Mouse (Mus musculus): Measurements from ENCODE around the gene Olfr250. TPM values are rescaled to one million over a fixed set of nuclear protein-coding genes. Genes with fewer than 3 reads are reported as not detected.

Olfr250 gene
- polyA plus RNA-seq (2012; fragmentation: generic; extraction: Trizol), result not detected

GRCm38 (mm10) chr9:38366596-38366995, at the start of gene Olfr250:
Olfr250 (plus strand) TSS chr9:38366896.

GRCm38 (mm10) chr9:38328760-38329159, 37.9 kb upstream of the Olfr250 start, which contains the start of gene Olfr25:
Olfr25 (plus strand) TSS chr9:38329060.

GRCm38 (mm10) chr9:38348111-38348510, 18.6 kb upstream of the Olfr250 start, which contains the start of gene Olfr898:
Olfr898 (plus strand) TSS chr9:38348411.

GRCm38 (mm10) chr9:38376786-38377185, 10.1 kb downstream of the Olfr250 start, which contains the start of gene Olfr251:
Olfr251 (plus strand) TSS chr9:38377086.

GRCm38 (mm10) chr9:38401398-38401797, 34.7 kb downstream of the Olfr250 start, which contains the start of gene Olfr147:
Olfr147 (plus strand) TSS chr9:38401698.

Other genes with a start within 250 kb of the Olfr250 start
- gene Olfr890, start 224.4 kb upstream of the Olfr250 start, polyA plus RNA-seq (2012; fragmentation: generic; extraction: Trizol), result not detected
- not detected for gene Olfr891, start 186.1 kb upstream of the Olfr250 start, polyA plus RNA-seq (2012; fragmentation: generic; extraction: Trizol)
- gene Olfr893, start 158.5 kb upstream of the Olfr250 start, polyA plus RNA-seq (2012; fragmentation: generic; extraction: Trizol), result not detected
- not detected for gene Olfr894, start 148.8 kb upstream of the Olfr250 start, polyA plus RNA-seq (2012; fragmentation: generic; extraction: Trizol)
- not detected for gene Olfr143, start 114.1 kb upstream of the Olfr250 start, polyA plus RNA-seq (2012; fragmentation: generic; extraction: Trizol)
- not detected for gene Olfr895, start 99.0 kb upstream of the Olfr250 start, polyA plus RNA-seq (2012; fragmentation: generic; extraction: Trizol)
- gene Olfr896-ps1, start 75.8 kb upstream of the Olfr250 start, polyA plus RNA-seq (2012; fragmentation: generic; extraction: Trizol), result not detected
- gene Olfr25, start 37.8 kb upstream of the Olfr250 start, polyA plus RNA-seq (2012; fragmentation: generic; extraction: Trizol), result not detected
- not detected for gene Olfr898, start 18.5 kb upstream of the Olfr250 start, polyA plus RNA-seq (2012; fragmentation: generic; extraction: Trizol)
- not detected for gene Olfr251, start 10.2 kb downstream of the Olfr250 start, polyA plus RNA-seq (2012; fragmentation: generic; extraction: Trizol)
- not detected for gene Olfr147, start 34.8 kb downstream of the Olfr250 start, polyA plus RNA-seq (2012; fragmentation: generic; extraction: Trizol)
- gene Olfr901, start 62.6 kb downstream of the Olfr250 start, polyA plus RNA-seq (2012; fragmentation: generic; extraction: Trizol), result not detected
- gene Olfr902, start 80.8 kb downstream of the Olfr250 start, polyA plus RNA-seq (2012; fragmentation: generic; extraction: Trizol), result not detected
- not detected for gene Olfr904, start 96.2 kb downstream of the Olfr250 start, polyA plus RNA-seq (2012; fragmentation: generic; extraction: Trizol)
- gene Olfr905, start 104.2 kb downstream of the Olfr250 start, polyA plus RNA-seq (2012; fragmentation: generic; extraction: Trizol), result not detected
- gene Olfr906, start 120.2 kb downstream of the Olfr250 start, polyA plus RNA-seq (2012; fragmentation: generic; extraction: Trizol), result not detected
- gene Olfr907, start 128.9 kb downstream of the Olfr250 start, polyA plus RNA-seq (2012; fragmentation: generic; extraction: Trizol), result not detected
- not detected for gene Olfr911-ps1, start 154.7 kb downstream of the Olfr250 start, polyA plus RNA-seq (2012; fragmentation: generic; extraction: Trizol)
- gene Olfr910, start 171.0 kb downstream of the Olfr250 start, polyA plus RNA-seq (2012; fragmentation: generic; extraction: Trizol), result not detected
- not detected for gene Olfr912, start 213.3 kb downstream of the Olfr250 start, polyA plus RNA-seq (2012; fragmentation: generic; extraction: Trizol)
- not detected for gene Olfr913, start 225.9 kb downstream of the Olfr250 start, polyA plus RNA-seq (2012; fragmentation: generic; extraction: Trizol)
- not detected for gene Olfr914, start 238.2 kb downstream of the Olfr250 start, polyA plus RNA-seq (2012; fragmentation: generic; extraction: Trizol)